Mouse (Mus musculus) olfactory bulb, adult 2 months (tissue): ENCODE measurements around the gene Zfp512b.

Experiments used
- CTCF ChIP-seq: fragments of 200-500 bp; IDR thresholded peaks from 2 replicates; pipeline ENCODE4 v1.5.1; 2012; ENCODE audit warnings: low read depth, mild to moderate bottlenecking, low read length, moderate library complexity; ENCODE audit not compliant: insufficient read depth
- POLR2A ChIP-seq: fragments of 200-500 bp; IDR thresholded peaks from 2 replicates; pipeline ENCODE4 v1.6.1; 2012; ENCODE audit warnings: mild to moderate bottlenecking, low read depth, low read length, moderate library complexity; ENCODE audit not compliant: insufficient read depth

GRCm38 (mm10) chr2:181596221-181596960 is 3.8 kb upstream of the Zfp512b start:
- no peak for TF ChIP-seq CTCF
- no peak for TF ChIP-seq POLR2A
